Mouse (Mus musculus): Measurements from ENCODE around the gene Nfkbil1.

The Nfkbil1 gene

GRCm38 (mm10) chr17:35254241-35255098 is 18.9 kb upstream of the Nfkbil1 start:
- peak; percentile 86 for DNase-seq (ENCODE audit: low read depth)

GRCm38 (mm10) chr17:35253293-35254093 is 17.9 kb upstream of the Nfkbil1 start:
- DNase-seq (ENCODE audit: low read depth): no peak

GRCm38 (mm10) chr17:35252619-35253292 is 17.2 kb upstream of the Nfkbil1 start:
- DNase-seq (ENCODE audit: low read depth): no peak

GRCm38 (mm10) chr17:35251981-35252380 is 16.4 kb upstream of the Nfkbil1 start:
- DNase-seq (ENCODE audit: low read depth): no peak

- DNase-seq (ENCODE audit: low read depth): no peak
Measured at GRCm38 (mm10) chr17:35251162-35251719, 15.6 kb upstream of the Nfkbil1 start.

GRCm38 (mm10) chr17:35250348-35251120 is 14.9 kb upstream of the Nfkbil1 start:
- no peak for DNase-seq (ENCODE audit: low read depth)

GRCm38 (mm10) chr17:35249451-35250197 is 14.0 kb upstream of the Nfkbil1 start:
- no peak for DNase-seq (ENCODE audit: low read depth)

- no peak for DNase-seq (ENCODE audit: low read depth)
Measured at GRCm38 (mm10) chr17:35248986-35249385, 13.4 kb upstream of the Nfkbil1 start.

GRCm38 (mm10) chr17:35247144-35247543 is 11.6 kb upstream of the Nfkbil1 start:
- no peak for DNase-seq (ENCODE audit: low read depth)

- DNase-seq (ENCODE audit: low read depth): peak; percentile 81
Measured at GRCm38 (mm10) chr17:35245731-35246623, 10.4 kb upstream of the Nfkbil1 start.

GRCm38 (mm10) chr17:35244999-35245398 is 9.4 kb upstream of the Nfkbil1 start:
- no peak for DNase-seq (ENCODE audit: low read depth)

- peak; percentile 74 for DNase-seq (ENCODE audit: low read depth)
Measured at GRCm38 (mm10) chr17:35243086-35243485, 7.5 kb upstream of the Nfkbil1 start.

- peak; percentile 90 for DNase-seq (ENCODE audit: low read depth)
Measured at GRCm38 (mm10) chr17:35242015-35242941, 6.7 kb upstream of the Nfkbil1 start.

GRCm38 (mm10) chr17:35241305-35242014 is 5.9 kb upstream of the Nfkbil1 start, which contains the start of gene Ddx39b:
Gene Ddx39b, plus strand, starts transcription at chr17:35241746.
- DNase-seq (ENCODE audit: low read depth): peak; percentile 98

- no peak for DNase-seq (ENCODE audit: low read depth)
Measured at GRCm38 (mm10) chr17:35240384-35241304, 5.1 kb upstream of the Nfkbil1 start.

GRCm38 (mm10) chr17:35239700-35240099 is 4.1 kb upstream of the Nfkbil1 start:
- no peak for DNase-seq (ENCODE audit: low read depth)

- no peak for DNase-seq (ENCODE audit: low read depth)
Measured at GRCm38 (mm10) chr17:35237504-35237903, 1.9 kb upstream of the Nfkbil1 start.

Measured in induced T-regulatory cell, adult 2 months (primary cell).